Mouse (Mus musculus): ENCODE data around the gene Pgam2. TPM values are rescaled to one million over a fixed set of nuclear protein-coding genes. Genes with fewer than 3 reads are reported as not detected.

The Pgam2 gene
- total and polyA plus RNA-seq, 2 experiments from 2014 or later, result 3.8 TPM; not detected in 1

DNA sequence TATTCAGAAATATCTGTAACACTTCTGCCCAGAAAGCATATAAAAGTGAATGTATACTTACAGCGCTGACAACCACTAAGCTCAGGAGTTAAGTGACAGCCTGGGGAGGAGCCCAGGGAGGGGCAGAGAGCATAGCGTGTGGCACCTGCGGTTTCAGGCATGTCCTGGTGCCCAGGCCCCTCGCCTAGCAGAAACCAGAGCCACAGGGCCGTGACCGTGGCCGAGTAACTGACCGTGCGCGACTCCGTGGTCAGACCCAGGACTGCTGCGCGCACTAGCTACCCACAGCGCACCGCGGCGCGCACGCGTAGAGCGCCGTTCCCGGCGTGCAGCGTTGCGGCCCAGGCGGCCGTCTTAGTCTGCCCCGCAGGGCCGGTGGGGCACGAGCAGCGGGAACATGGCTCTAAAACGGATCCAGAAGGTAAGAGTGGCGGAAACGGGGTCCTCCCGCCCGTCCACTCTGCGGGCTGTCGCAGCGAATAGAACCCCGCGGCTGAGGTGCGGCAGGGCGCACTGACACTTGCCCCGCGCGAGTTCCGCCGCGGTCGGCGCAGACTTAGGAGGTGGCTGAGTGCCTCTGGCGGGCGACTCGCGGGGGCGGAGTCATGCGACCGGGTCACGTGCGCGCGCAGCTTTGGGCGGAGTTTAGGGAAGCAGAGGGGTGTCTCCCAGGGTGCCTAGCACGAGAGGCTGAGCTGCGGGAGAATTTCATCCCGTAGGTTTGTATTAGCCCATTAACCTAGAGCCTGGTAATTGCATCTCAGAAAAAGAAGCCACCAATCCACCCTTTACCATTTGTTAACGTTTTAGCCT lies 41.5 kb downstream of the Pgam2 start, which contains the start of gene Urgcp:
Gene Urgcp (minus strand): TSS at position 557 of the 813 bp plus-strand sequence.
- under 1% methylated on average over 66 of the region's 68 CpGs for WGBS
- H3K27ac ChIP-seq (ENCODE audit: low read depth, low read length), result peak within 1 kb of the TSS; percentile 92
- peak; percentile 98 for ATAC-seq (ENCODE audit: low FRiP score)
- TF ChIP-seq CTCF (IDR thresholded peaks at IDR 0.05), result peak; percentile 8; the same call in 1 of the 2 replicates
- no peaks in the 10 kb centered on the region for H3K9me3 ChIP-seq (ENCODE audit: low read length)
- 0 out of 2 replicates have a peak, but pooled peaks cover 2% of the 10 kb centered on the region for H3K36me3 ChIP-seq (ENCODE audit: insufficient read depth, low read length)
- peak within 1 kb of the TSS; percentile 85 for H3K9ac ChIP-seq (replicated peaks; ENCODE audit: low read length, poor library complexity, severe bottlenecking)
- peak within 1 kb of the TSS; percentile 78 for H3K4me3 ChIP-seq (ENCODE audit: low read depth, low read length)
- H3K27me3 ChIP-seq (ENCODE audit: insufficient read depth, low read length), result no peaks in the 10 kb centered on the region
- H3K4me1 ChIP-seq (ENCODE audit: insufficient read depth, low read length), result 0 out of 2 replicates have a peak, but pooled peaks cover 5% of the 10 kb centered on the region
- DNase-seq (ENCODE audit: low spot score), result peak; percentile 94
- H3K4me2 ChIP-seq (ENCODE audit: low read depth, low read length, poor library complexity, severe bottlenecking), result peak within 1 kb of the TSS; percentile 79

- WGBS, result 94% methylated on average over 2 of the region's 2 CpGs
- ATAC-seq (ENCODE audit: low FRiP score) (no peak), DNase-seq (ENCODE audit: low spot score) (no peak)
- Histone ChIP-seq H3K27me3 (ENCODE audit: insufficient read depth, low read length) (no peaks in the 10 kb centered on the region), H3K27ac (ENCODE audit: low read depth, low read length) (no peak overlapping the region), H3K9me3 (ENCODE audit: low read length) (0 out of 2 replicates have a peak, but pooled peaks cover 3% of the 10 kb centered on the region), H3K4me3 (ENCODE audit: low read depth, low read length) (no peak overlapping the region), H3K4me1 (ENCODE audit: insufficient read depth, low read length) (no peaks in the 10 kb centered on the region), H3K36me3 (ENCODE audit: insufficient read depth, low read length) (no peaks in the 10 kb centered on the region), H3K4me2 (ENCODE audit: low read depth, low read length, poor library complexity, severe bottlenecking) (no peak overlapping the region), H3K9ac (replicated peaks; ENCODE audit: low read length, poor library complexity, severe bottlenecking) (no peak overlapping the region)
- no peak for TF ChIP-seq CTCF (IDR thresholded peaks at IDR 0.05)
Observed at GRCm38 (mm10) chr11:5753755-5754154, 49.8 kb downstream of the Pgam2 start.

Other genes with a start within 250 kb of the Pgam2 start
- not detected in 2 replicates for gene Ankrd36, start 234.0 kb downstream of the Pgam2 start, total RNA-seq (2014; rRNA removed)
- 0.11 TPM in 1 of 2 replicates, not detected in the other for gene Ankrd36, start 234.0 kb downstream of the Pgam2 start, polyA plus RNA-seq (2015; fragmentation: Nextera tagmentation; extraction: Ambion mirVana)
- gene Mrps24, start 88.1 kb downstream of the Pgam2 start, total RNA-seq (2014; rRNA removed), result 62.2 and 86.4 TPM in 2 replicates
- gene Mrps24, start 88.1 kb downstream of the Pgam2 start, polyA plus RNA-seq (2015; fragmentation: Nextera tagmentation; extraction: Ambion mirVana), result 222 and 226 TPM in 2 replicates
- gene Urgcp, start 41.4 kb downstream of the Pgam2 start, total RNA-seq (2014; rRNA removed), result 53.9 and 56.2 TPM in 2 replicates
- gene Urgcp, start 41.4 kb downstream of the Pgam2 start, polyA plus RNA-seq (2015; fragmentation: Nextera tagmentation; extraction: Ambion mirVana), result 34.2 and 35.0 TPM in 2 replicates
- gene Dbnl, start 15.2 kb downstream of the Pgam2 start, total RNA-seq (2014; rRNA removed), result 82.2 and 90.8 TPM in 2 replicates
- 135 and 143 TPM in 2 replicates for gene Dbnl, start 15.2 kb downstream of the Pgam2 start, polyA plus RNA-seq (2015; fragmentation: Nextera tagmentation; extraction: Ambion mirVana)
- gene Polm, start 34.3 kb upstream of the Pgam2 start, total RNA-seq (2014; rRNA removed), result 6.6 and 10.7 TPM in 2 replicates
- 5.7 and 6.2 TPM in 2 replicates for gene Polm, start 34.3 kb upstream of the Pgam2 start, polyA plus RNA-seq (2015; fragmentation: Nextera tagmentation; extraction: Ambion mirVana)
- 19.8 and 29.7 TPM in 2 replicates for gene Aebp1, start 58.2 kb upstream of the Pgam2 start, total RNA-seq (2014; rRNA removed)
- 25.8 and 28.9 TPM in 2 replicates for gene Aebp1, start 58.2 kb upstream of the Pgam2 start, polyA plus RNA-seq (2015; fragmentation: Nextera tagmentation; extraction: Ambion mirVana)
- gene Pold2, start 74.6 kb upstream of the Pgam2 start, total RNA-seq (2014; rRNA removed), result 21.3 and 30.3 TPM in 2 replicates
- 41.1 and 47.7 TPM in 2 replicates for gene Pold2, start 74.6 kb upstream of the Pgam2 start, polyA plus RNA-seq (2015; fragmentation: Nextera tagmentation; extraction: Ambion mirVana)
- not detected in 2 replicates for gene Myl7, start 95.0 kb upstream of the Pgam2 start, total RNA-seq (2014; rRNA removed)
- gene Myl7, start 95.0 kb upstream of the Pgam2 start, polyA plus RNA-seq (2015; fragmentation: Nextera tagmentation; extraction: Ambion mirVana), result 0.31 TPM in 1 of 2 replicates, not detected in the other
- 7.6 and 7.7 TPM in 2 replicates for gene Gck, start 146.3 kb upstream of the Pgam2 start, total RNA-seq (2014; rRNA removed)
- gene Gck, start 146.3 kb upstream of the Pgam2 start, polyA plus RNA-seq (2015; fragmentation: Nextera tagmentation; extraction: Ambion mirVana), result 13.2 and 14.1 TPM in 2 replicates
- 148 and 151 TPM in 2 replicates for gene Ykt6, start 152.0 kb upstream of the Pgam2 start, total RNA-seq (2014; rRNA removed)
- 87.0 and 89.0 TPM in 2 replicates for gene Ykt6, start 152.0 kb upstream of the Pgam2 start, polyA plus RNA-seq (2015; fragmentation: Nextera tagmentation; extraction: Ambion mirVana)